In the genomic region with DNA sequence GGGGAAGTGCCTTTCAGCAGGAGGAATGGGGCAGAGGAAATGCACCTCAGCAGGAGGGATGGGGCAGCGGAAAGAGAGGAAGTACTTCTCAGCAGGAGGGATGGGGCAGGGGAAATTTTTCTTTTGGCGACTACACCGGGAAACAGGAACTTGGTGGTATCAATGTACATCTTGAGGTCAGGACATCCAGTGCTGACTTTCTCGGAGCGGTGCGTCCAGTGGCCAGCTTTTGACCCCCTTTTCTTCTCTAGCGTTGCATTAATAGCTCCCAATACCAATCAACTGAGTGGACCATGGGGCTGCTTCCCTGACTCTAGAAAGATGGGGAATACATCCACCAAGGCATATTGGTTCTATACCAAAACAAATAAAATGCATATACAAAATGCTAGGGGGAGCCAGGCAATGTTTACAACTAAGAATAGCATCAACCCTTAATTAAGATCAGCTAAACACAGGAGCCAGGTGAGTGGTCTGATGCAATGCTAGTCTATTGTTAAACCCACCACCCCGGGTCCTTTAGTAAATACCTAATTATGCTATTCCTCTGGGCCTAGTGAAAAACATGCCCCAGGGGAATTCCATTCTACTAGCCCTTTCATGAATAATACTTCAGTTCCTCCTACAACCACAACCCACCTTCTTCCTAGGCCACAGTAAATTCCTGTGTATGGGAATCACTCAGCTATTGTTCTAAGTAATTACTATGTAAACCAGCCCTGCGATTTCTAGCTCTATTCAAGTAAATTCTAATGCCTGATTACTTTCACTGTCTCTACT, we compare ENCODE assay signal across 14 mouse cellular contexts. TPM values are rescaled to one million over a fixed set of nuclear protein-coding genes. Genes with fewer than 3 reads are reported as not detected.
"Had no signal": no experiment of that assay in that cellular context is flagged by ENCODE, and none has a peak within 500 bp of the region (broad histone marks: within the 10 kb centered on the region; RNA-seq: fewer than 3 reads in every experiment).

No protein-coding gene starts in this region.

RNA-seq across cellular contexts. Expression of a gene that starts 8.7 kb away (rescaled TPM):
- total RNA-seq: common myeloid progenitor, adult 5-6 weeks; forebrain, postnatal 0 days; gastrocnemius, adult 18-20 months; gastrocnemius, adult 2 months; gastrocnemius, adult 8-10 months; gastrocnemius, postnatal 10 days; gastrocnemius, postnatal 14 days; gastrocnemius, postnatal 25 days; gastrocnemius, postnatal 36 days; gastrocnemius, postnatal 4 days; granulocyte monocyte progenitor cell, adult 5-6 weeks; heart, adult 18-20 months; heart, adult 2 months; heart, adult 8-10 months had no signal

RNA-seq across cellular contexts. Expression of a gene that starts 18.9 kb away (rescaled TPM):
- total RNA-seq: common myeloid progenitor, adult 5-6 weeks; forebrain, postnatal 0 days; gastrocnemius, adult 18-20 months; gastrocnemius, adult 2 months; gastrocnemius, adult 8-10 months; gastrocnemius, postnatal 10 days; gastrocnemius, postnatal 14 days; gastrocnemius, postnatal 25 days; gastrocnemius, postnatal 36 days; gastrocnemius, postnatal 4 days; granulocyte monocyte progenitor cell, adult 5-6 weeks; heart, adult 18-20 months; heart, adult 2 months; heart, adult 8-10 months had no signal
